Mouse (Mus musculus) heart, adult 18-20 months (tissue): Measurements from ENCODE around the gene Sema3a. TPM values are rescaled to one million over a fixed set of nuclear protein-coding genes. Genes with fewer than 3 reads are reported as not detected.

Experiments used
- DNase-seq, 2 experiments: peaks; one replicate each; pipeline ENCODE4 v3.0.0; 2021 to 2022; ENCODE audit warnings: mixed read lengths in 1 of 2
- long read RNA-seq, 2 experiments: library from polyadenylated mRNA; stranded (forward); transcript quantifications; one replicate each; pipeline ENCODE4 v2.0.0; 2021
- total RNA-seq, 2 experiments: library from RNA; stranded (reverse); gene quantifications; 2 replicates each; pipeline ENCODE4 v1.2.3; 2021

The Sema3a gene
- 1 to 10 TPM; 1.3 to 2.5 TPM for total RNA-seq
- long read RNA-seq, experiment 1, result 0 reads
- long read RNA-seq, experiment 2, result 0 reads

- no peak for DNase-seq
These were observed at the start of gene Sema3a for GRCm38 (mm10) chr5:13125241-13125692. Gene Sema3a, plus strand, starts transcription at chr5:13125414.

DNA sequence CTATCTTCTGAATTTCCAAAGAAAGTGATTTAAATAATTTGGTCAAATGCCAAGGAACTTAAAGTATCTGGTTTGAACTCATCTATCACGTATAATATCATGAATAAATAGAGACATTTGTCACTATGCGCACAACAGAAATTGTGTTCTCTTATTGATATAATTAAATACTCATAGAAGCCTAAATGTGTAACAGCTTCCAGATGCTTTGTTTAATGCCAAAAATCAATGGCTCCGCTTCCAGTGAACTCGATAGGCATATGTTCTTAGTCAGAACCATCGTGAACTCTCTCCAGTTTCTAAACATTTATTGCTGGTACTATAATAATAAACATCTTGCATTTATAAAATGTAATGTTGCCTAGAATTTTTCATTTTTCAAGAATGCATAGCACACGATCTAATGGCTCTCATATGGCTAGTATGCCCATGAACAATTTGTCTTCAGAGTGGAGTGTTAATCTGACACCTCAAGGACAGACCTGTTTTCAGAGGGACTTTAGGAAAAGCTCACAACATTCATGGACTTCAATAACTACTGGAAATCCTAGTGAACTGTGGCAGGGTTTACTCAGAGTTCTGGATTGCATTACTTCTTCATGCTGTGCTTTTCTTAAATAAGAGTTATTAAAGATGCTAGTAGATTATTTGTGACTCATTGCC is 40.3 kb upstream of the Sema3a start:
- DNase-seq, result no peak

DNA sequence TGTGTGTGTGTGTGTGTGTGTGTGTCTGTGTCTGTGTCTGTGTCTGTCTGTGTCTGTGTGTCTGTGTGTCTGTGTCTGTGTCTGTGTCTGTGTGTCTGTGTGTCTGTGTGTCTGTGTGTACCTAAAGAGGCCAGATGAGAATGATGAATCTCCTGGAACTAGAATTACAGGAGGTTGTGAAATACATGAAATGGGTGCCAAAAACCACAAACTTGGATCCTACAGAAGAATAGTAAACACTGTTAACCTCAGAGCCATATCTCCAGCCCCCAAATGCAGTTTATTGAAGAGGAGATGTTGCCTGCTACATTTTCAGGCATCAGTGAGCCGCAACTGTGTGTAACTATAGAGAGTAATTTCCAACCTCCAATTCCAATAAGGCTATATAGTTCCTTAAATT is 34.8 kb upstream of the Sema3a start:
- no peak for DNase-seq

DNA sequence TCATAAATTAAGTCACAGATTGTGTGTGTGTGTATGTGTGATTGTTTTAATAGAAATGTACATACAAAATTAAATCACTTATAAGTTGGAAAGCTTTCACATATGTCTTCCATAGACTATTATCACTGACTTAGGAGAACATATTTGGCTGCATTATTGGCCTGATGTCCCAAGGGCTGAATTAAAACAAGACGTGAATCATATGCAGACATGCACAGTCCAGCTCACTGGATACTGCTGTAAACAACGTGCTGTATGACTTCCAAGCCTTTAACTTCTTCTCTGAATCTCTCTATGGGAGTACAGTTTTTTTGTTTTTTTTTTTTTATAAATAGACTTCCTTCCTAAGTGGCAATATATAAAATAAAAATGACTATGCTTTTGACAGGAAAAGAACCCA is 15.7 kb upstream of the Sema3a start:
- no peak for DNase-seq

GRCm38 (mm10) chr5:13117236-13117635 is 8.0 kb upstream of the Sema3a start:
- no peak for DNase-seq

GRCm38 (mm10) chr5:13125757-13126156 is 543 bp downstream of the Sema3a start:
- DNase-seq, result no peak

- no peak for DNase-seq
These were observed 982 bp downstream of the Sema3a start for GRCm38 (mm10) chr5:13126196-13126595.

- no peak for DNase-seq
These were observed 1.9 kb downstream of the Sema3a start for GRCm38 (mm10) chr5:13127121-13127520.

DNA sequence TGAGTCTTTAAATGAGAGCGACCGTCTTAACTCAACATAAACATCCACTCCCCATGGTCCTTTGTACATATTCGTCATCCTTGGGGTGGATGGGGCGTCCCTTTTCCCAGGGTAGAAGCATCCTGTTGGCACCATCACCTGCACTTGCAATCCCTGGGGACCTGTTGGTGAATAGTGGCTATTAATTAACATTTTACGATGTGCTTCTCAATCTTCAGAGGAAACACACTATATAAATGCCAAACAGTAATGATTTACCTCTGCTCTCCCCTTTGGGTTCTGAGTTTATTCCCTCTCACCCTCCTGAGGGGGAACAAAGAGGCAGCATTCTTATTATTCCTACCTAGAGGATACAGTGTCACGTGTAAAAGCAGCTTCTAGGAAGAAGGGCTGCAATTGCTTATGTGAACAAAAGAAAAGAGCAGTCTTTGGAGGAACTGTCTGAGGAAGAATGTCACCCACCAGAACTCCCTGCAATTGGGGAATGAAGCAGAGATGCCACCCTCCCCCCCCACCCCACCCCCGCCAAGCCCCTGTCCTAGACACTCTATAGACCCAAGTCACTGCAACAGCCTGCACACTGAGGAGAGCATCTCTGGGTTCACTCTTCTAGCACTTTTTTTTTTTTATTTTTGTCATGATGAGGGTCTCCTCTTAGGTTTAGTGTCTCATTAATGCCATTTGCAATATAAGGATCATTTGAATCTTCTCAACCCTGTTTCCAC is 19.7 kb downstream of the Sema3a start:
- DNase-seq, result no peak

- DNase-seq, result no peak
These were observed 24.7 kb downstream of the Sema3a start for GRCm38 (mm10) chr5:13149909-13150308.

DNA sequence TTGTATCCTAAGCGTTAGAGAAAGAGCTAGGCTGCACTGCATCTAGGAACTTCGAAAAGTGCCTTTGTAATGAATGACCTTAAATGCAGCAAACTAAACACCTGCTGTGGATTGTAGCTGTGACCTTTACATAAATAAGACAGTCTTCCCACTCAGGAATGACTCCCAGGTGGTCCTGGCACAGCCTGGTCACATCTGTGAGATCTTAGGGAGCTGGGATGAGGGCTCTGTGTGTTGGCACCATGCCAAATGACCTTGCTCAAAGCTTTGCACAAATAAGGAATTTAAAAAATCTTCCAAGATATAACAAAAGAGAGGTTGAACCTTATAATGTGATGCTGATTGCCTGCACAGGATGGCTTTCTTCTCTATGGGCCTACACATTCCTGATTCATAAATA is 25.8 kb downstream of the Sema3a start:
- no peak for DNase-seq

DNA sequence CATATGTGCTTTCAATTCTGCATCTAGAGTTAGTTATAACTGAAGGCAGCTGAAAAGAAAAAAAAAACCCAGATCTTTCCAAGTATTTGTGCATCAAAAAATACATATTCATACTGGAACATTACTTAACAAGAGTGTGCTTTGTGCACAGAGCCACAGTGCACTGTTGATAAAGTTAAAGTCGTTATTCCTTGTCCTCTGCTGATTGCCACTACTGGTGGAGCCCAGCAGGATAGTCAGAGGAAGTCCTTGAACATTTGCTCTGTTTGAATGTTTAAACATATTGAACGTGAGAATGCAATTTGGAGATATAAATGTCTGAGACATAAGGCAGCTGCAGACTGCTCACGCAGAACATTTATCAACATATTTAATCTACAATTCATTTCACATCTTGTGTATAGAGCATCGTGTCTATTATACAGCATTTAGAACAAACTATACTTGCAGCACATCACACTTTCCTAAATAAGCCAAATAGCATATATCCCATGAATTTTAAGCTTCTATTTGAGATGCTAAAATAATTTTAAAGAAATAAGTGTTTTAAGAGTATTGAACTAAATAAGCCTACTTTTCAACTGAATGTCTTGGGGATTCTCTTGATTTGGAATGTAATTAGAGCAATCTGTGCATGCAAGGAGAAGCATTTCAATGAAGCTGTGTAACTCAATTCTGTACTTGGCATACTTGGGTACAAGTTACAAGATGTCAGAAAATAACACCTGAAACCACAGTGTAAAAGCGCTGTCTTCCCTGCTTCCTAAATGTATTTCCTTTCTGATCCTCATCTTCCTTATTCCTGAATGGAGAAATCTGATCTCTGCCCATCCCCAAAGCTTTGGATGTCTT is 32.8 kb downstream of the Sema3a start:
- no peak for DNase-seq

- DNase-seq, result no peak
These were observed 57.0 kb downstream of the Sema3a start for GRCm38 (mm10) chr5:13182186-13182585.

GRCm38 (mm10) chr5:13197886-13198285 is 72.7 kb downstream of the Sema3a start:
- no peak for DNase-seq

DNA sequence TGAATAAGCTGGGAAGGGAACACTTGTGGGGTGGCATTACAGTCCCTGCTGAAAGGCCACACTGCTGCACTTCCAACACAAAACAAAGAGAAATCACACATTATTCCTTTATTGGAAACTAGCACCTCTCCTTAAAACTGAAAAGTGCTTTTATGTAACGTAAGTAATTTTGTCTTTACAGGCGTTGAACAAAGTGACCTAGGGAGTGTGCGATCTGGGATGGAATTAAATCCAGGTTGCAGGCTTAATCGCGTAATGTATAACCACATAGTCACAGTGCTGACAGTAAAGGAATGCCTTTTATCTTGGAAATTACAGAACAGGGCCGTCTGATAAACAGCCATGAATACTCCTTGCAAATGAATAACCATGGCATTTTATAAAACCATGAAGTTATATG is 74.5 kb downstream of the Sema3a start:
- DNase-seq, result no peak

DNA sequence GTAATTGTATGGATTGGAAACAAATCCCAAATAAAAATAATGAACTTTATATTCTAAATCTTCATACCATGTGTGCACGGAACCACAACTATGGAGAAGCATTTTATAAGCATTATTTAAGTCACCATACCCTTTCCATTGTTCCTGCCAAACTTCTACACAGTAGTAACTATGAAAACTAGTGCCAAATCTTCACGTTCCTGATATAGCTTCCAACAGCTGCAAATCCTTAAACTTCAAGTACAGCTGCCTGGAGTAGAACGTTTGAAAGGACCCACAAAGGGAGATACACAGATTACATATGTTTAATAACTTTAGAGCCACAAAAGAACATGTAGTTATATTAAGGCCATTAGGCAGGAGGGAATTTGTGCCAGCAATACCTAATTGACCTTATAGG is 130.1 kb downstream of the Sema3a start:
- DNase-seq, result no peak

DNA sequence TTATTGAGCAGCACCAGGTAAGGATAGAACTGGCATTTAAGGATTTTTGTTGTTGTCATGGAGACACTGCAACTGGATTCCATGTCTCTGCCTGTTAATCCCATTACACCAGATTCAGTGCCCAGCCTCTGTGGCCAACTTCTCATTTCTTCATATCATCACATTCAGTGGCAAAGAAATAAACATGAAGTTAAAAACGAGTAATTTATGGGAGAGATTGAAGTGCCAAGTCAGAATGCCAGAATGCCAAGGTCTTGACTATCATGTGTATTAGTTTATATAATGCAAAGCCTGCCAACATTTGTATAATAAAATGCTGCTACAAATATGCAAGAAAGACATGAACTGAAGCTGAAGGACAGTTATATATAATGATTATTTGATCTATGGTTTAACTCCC is 131.1 kb downstream of the Sema3a start:
- DNase-seq, result no peak

GRCm38 (mm10) chr5:13263087-13263486 is 137.9 kb downstream of the Sema3a start:
- DNase-seq, result no peak

- no peak for DNase-seq
These were observed 138.3 kb downstream of the Sema3a start for GRCm38 (mm10) chr5:13263539-13263938.

GRCm38 (mm10) chr5:13312667-13313066 is 187.5 kb downstream of the Sema3a start:
- no peak for DNase-seq

GRCm38 (mm10) chr5:13313977-13314376 is 188.8 kb downstream of the Sema3a start:
- DNase-seq, result no peak

- no peak for DNase-seq
These were observed 193.7 kb downstream of the Sema3a start for GRCm38 (mm10) chr5:13318728-13319429.
